Mouse (Mus musculus) midbrain, embryonic 16.5 days (tissue): Measurements from ENCODE around the gene Gm10217. TPM values are rescaled to one million over a fixed set of nuclear protein-coding genes. Genes with fewer than 3 reads are reported as not detected.

Experiments
- ATAC-seq: fragments of 200-750 bp; cut with Nextera tagmentation; 2 replicates; pipeline ENCODE4 v1.8.0; 2017; ENCODE audit warnings: moderate TSS enrichment
- H3K27ac ChIP-seq: fragments of 300-500 bp; sonication (generic); 2 replicates; pipeline ENCODE4 v1.5.1; 2014; ENCODE audit warnings: mild to moderate bottlenecking, low read length, mixed read lengths
- H3K27me3 ChIP-seq: fragments of 300-500 bp; sonication (generic); 2 replicates; pipeline ENCODE4 v1.6.1; 2014; ENCODE audit warnings: low read depth, low read length, mixed read lengths; ENCODE audit not compliant: control insufficient read depth, insufficient read depth
- H3K36me3 ChIP-seq: fragments of 300-500 bp; sonication (generic); 2 replicates; pipeline ENCODE4 v1.6.1; 2014; ENCODE audit warnings: mild to moderate bottlenecking, low read length, moderate library complexity, mixed read lengths; ENCODE audit not compliant: control insufficient read depth, insufficient read depth
- H3K4me1 ChIP-seq: fragments of 300-500 bp; sonication (generic); 2 replicates; pipeline ENCODE4 v1.6.1; 2014; ENCODE audit warnings: mild to moderate bottlenecking, low read length, mixed read lengths; ENCODE audit not compliant: control insufficient read depth, insufficient read depth
- H3K4me2 ChIP-seq: fragments of 300-500 bp; sonication (generic); 2 replicates; pipeline ENCODE4 v1.6.1; 2014; ENCODE audit warnings: mild to moderate bottlenecking, low read length, mixed read lengths
- H3K4me3 ChIP-seq: fragments of 300-500 bp; sonication (generic); 2 replicates; pipeline ENCODE4 v1.5.1; 2014; ENCODE audit warnings: low read depth, mild to moderate bottlenecking, low read length, moderate library complexity, mixed read lengths
- H3K9ac ChIP-seq: fragments of 300-500 bp; sonication (generic); 2 replicates; pipeline ENCODE4 v1.6.1; 2014; ENCODE audit warnings: low read depth, low read length, mixed read lengths
- H3K9me3 ChIP-seq: fragments of 300-500 bp; sonication (generic); replicated peaks from 2 replicates; pipeline ENCODE4 v1.6.1; 2014; ENCODE audit warnings: mild to moderate bottlenecking, low read length, mixed read lengths; ENCODE audit not compliant: control insufficient read depth, poor library complexity, severe bottlenecking
- WGBS: fragments of 180-500 bp; shearing (Covaris S2); extraction: QIAGEN DNeasy Blood & Tissue Kit; methylation state at CpG from one replicate; pipeline ENCODE4 v1.1.7; 2014; 5-methylcytosine and 5-hydroxymethylcytosine counted together
- polyA plus RNA-seq: library from polyadenylated mRNA; unstranded; fragments of >200 nt; fragmentation: Nextera tagmentation; extraction: Ambion mirVana; gene quantifications from 2 replicates; pipeline ENCODE4 v1.2.1, GENCODE M21; 2015

Gene Gm10217
- not detected in 2 replicates for polyA plus RNA-seq

GRCm38 (mm10) chr8:9863951-9864350 lies at the start of gene Gm10217:
Gene Gm10217 (plus strand): TSS chr8:9864251.
- Histone ChIP-seq H3K27me3 (no peaks in the 10 kb centered on the region), H3K9ac (no peak within 1 kb of the TSS), H3K27ac (no peak within 1 kb of the TSS), H3K4me3 (no peak within 1 kb of the TSS), H3K36me3 (no peaks in the 10 kb centered on the region), H3K4me1 (peaks cover 5% of the 10 kb centered on the region; the same call in 1 of the 2 replicates), H3K4me2 (no peak within 1 kb of the TSS), H3K9me3 (no peaks in the 10 kb centered on the region)
- no peak for ATAC-seq
- WGBS, result 90% methylated on average over 3 of the region's 3 CpGs

GRCm38 (mm10) chr8:9824770-9825169 lies 39.3 kb upstream of the Gm10217 start:
- Histone ChIP-seq H3K4me1 (no peaks in the 10 kb centered on the region), H3K36me3 (no peaks in the 10 kb centered on the region), H3K4me3 (no peak overlapping the region), H3K9ac (no peak overlapping the region), H3K9me3 (no peaks in the 10 kb centered on the region), H3K4me2 (no peak overlapping the region), H3K27ac (no peak overlapping the region), H3K27me3 (no peaks in the 10 kb centered on the region)
- ATAC-seq, result no peak
- WGBS, result 87% methylated on average over 8 of the region's 8 CpGs

- no peaks in the 10 kb centered on the region for H3K36me3 ChIP-seq
- no peaks in the 10 kb centered on the region for H3K4me1 ChIP-seq
- no peak overlapping the region for H3K27ac ChIP-seq
- H3K4me2 ChIP-seq, result no peak overlapping the region
- no peak overlapping the region for H3K4me3 ChIP-seq
- H3K27me3 ChIP-seq, result no peaks in the 10 kb centered on the region
- no peaks in the 10 kb centered on the region for H3K9me3 ChIP-seq
- no peak for ATAC-seq
- H3K9ac ChIP-seq, result no peak overlapping the region
- WGBS, result 88% methylated on average over 3 of the region's 3 CpGs
Observed at GRCm38 (mm10) chr8:9840257-9840656, 23.8 kb upstream of the Gm10217 start.

GRCm38 (mm10) chr8:9859286-9859685 lies 4.8 kb upstream of the Gm10217 start:
- Histone ChIP-seq H3K9me3 (no peaks in the 10 kb centered on the region), H3K27ac (no peak overlapping the region), H3K36me3 (no peaks in the 10 kb centered on the region), H3K27me3 (no peaks in the 10 kb centered on the region), H3K4me1 (peaks cover 8% of the 10 kb centered on the region; the same call in 1 of the 2 replicates), H3K4me3 (no peak overlapping the region), H3K4me2 (no peak overlapping the region), H3K9ac (no peak overlapping the region)
- no peak for ATAC-seq
- 2% methylated on average over 2 of the region's 2 CpGs for WGBS

GRCm38 (mm10) chr8:9860539-9861203 lies 3.4 kb upstream of the Gm10217 start:
- ATAC-seq, result no peak
- H3K9me3 ChIP-seq, result no peaks in the 10 kb centered on the region
- no peaks in the 10 kb centered on the region for H3K27me3 ChIP-seq
- no peaks in the 10 kb centered on the region for H3K36me3 ChIP-seq
- no peak overlapping the region for H3K4me3 ChIP-seq
- H3K9ac ChIP-seq, result no peak overlapping the region
- WGBS, result 71% methylated on average over 10 of the region's 10 CpGs
- peaks cover 8% of the 10 kb centered on the region; the same call in 1 of the 2 replicates for H3K4me1 ChIP-seq
- no peak overlapping the region for H3K4me2 ChIP-seq
- no peak overlapping the region for H3K27ac ChIP-seq

- Histone ChIP-seq H3K27me3 (no peaks in the 10 kb centered on the region), H3K4me2 (no peak overlapping the region), H3K4me3 (no peak overlapping the region), H3K9ac (no peak overlapping the region), H3K9me3 (no peaks in the 10 kb centered on the region), H3K36me3 (no peaks in the 10 kb centered on the region), H3K27ac (no peak overlapping the region), H3K4me1 (no peaks in the 10 kb centered on the region; the same call in 1 of the 2 replicates)
- WGBS, result 87% methylated on average over 9 of the region's 9 CpGs
- ATAC-seq, result no peak
Observed at GRCm38 (mm10) chr8:9865150-9865549, 1.1 kb downstream of the Gm10217 start.

- no peak for ATAC-seq
- no peak overlapping the region for H3K4me3 ChIP-seq
Observed at GRCm38 (mm10) chr8:9868094-9868493, 4.0 kb downstream of the Gm10217 start.

GRCm38 (mm10) chr8:9876241-9876640 lies 12.2 kb downstream of the Gm10217 start:
- no peak overlapping the region for H3K9ac ChIP-seq
- H3K9me3 ChIP-seq, result no peaks in the 10 kb centered on the region
- H3K36me3 ChIP-seq, result no peaks in the 10 kb centered on the region
- H3K27ac ChIP-seq, result no peak overlapping the region
- WGBS, result 80% methylated on average over 1 of the region's 1 CpGs
- H3K4me1 ChIP-seq, result no peaks in the 10 kb centered on the region
- H3K27me3 ChIP-seq, result no peaks in the 10 kb centered on the region
- H3K4me2 ChIP-seq, result no peak overlapping the region
- no peak for ATAC-seq
- no peak overlapping the region for H3K4me3 ChIP-seq

More at GRCm38 (mm10) chr8:9868094-9868493, 4.0 kb downstream of the Gm10217 start:
- Histone ChIP-seq H3K9ac (no peak overlapping the region), H3K36me3 (no peaks in the 10 kb centered on the region), H3K27ac (no peak overlapping the region), H3K9me3 (no peaks in the 10 kb centered on the region), H3K4me2 (no peak overlapping the region), H3K4me1 (no peaks in the 10 kb centered on the region), H3K27me3 (no peaks in the 10 kb centered on the region)
- 52% methylated on average over 3 of the region's 3 CpGs for WGBS

- H3K4me2 ChIP-seq, result no peak overlapping the region
- no peak overlapping the region for H3K4me3 ChIP-seq
- ATAC-seq, result no peak
Observed at GRCm38 (mm10) chr8:9879921-9880320, 15.9 kb downstream of the Gm10217 start.

More at GRCm38 (mm10) chr8:9879921-9880320, 15.9 kb downstream of the Gm10217 start:
- H3K36me3 ChIP-seq, result no peaks in the 10 kb centered on the region
- H3K9me3 ChIP-seq, result no peaks in the 10 kb centered on the region
- 73% methylated on average over 4 of the region's 4 CpGs for WGBS
- no peaks in the 10 kb centered on the region; the same call in 1 of the 2 replicates for H3K4me1 ChIP-seq
- no peak overlapping the region for H3K9ac ChIP-seq
- no peaks in the 10 kb centered on the region for H3K27me3 ChIP-seq
- no peak overlapping the region for H3K27ac ChIP-seq
